Mouse (Mus musculus) left cerebral cortex, postnatal 25 days (tissue): ENCODE results near the gene Tmem107. TPM values are rescaled to one million over a fixed set of nuclear protein-coding genes. Genes with fewer than 3 reads are reported as not detected.

Source experiments
- DNase-seq, 2 experiments: peaks; one replicate each; pipeline ENCODE4 v3.0.0; 2022; ENCODE audit warnings: low spot score in 2 of 2, mixed read lengths in 1 of 2
- intact Hi-C: fragments of 180-260 bp; cut with DNase I; formaldehyde crosslinking; loops from one replicate; pipeline ENCODE4 v1.15.1; 2025
- total RNA-seq, 2 experiments: library from RNA; stranded (reverse); gene quantifications; 2 replicates each; pipeline ENCODE4 v1.2.3; 2021

Tmem107 gene
- total RNA-seq, 2 experiments from 2014 or later: 16.9 to 18.2 TPM

GRCm38 (mm10) chr11:69100639-69101360, 30.2 kb downstream of the Tmem107 start:
- DNase-seq: no peak
- intact Hi-C loops: no loop called here

- no peak for DNase-seq
- intact Hi-C loops: no loop called here
Observed at GRCm38 (mm10) chr11:69101604-69102402, 31.2 kb downstream of the Tmem107 start.

GRCm38 (mm10) chr11:69102403-69102725, 31.8 kb downstream of the Tmem107 start:
- no peak for DNase-seq
- intact Hi-C loops: no loop called here

GRCm38 (mm10) chr11:69103121-69103520, 32.5 kb downstream of the Tmem107 start:
- intact Hi-C loops: no loop called here

GRCm38 (mm10) chr11:69103531-69104435, 33.2 kb downstream of the Tmem107 start:
- intact Hi-C loops: no loop called here
- no peak for DNase-seq

More at GRCm38 (mm10) chr11:69103121-69103520, 32.5 kb downstream of the Tmem107 start:
- DNase-seq: no peak

GRCm38 (mm10) chr11:69104487-69104886, 33.9 kb downstream of the Tmem107 start:
- intact Hi-C loops: no loop called here
- no peak for DNase-seq

GRCm38 (mm10) chr11:69105227-69105626, 34.6 kb downstream of the Tmem107 start:
- intact Hi-C loops: no loop called here
- DNase-seq: no peak

- intact Hi-C loops: no loop called here
- no peak for DNase-seq
Observed at GRCm38 (mm10) chr11:69105796-69106195, 35.2 kb downstream of the Tmem107 start.

- DNase-seq: no peak
- intact Hi-C loops: no loop called here
Observed at GRCm38 (mm10) chr11:69106299-69106698, 35.7 kb downstream of the Tmem107 start.

GRCm38 (mm10) chr11:69106842-69107241, 36.2 kb downstream of the Tmem107 start:
- intact Hi-C loops: no loop called here
- no peak for DNase-seq

GRCm38 (mm10) chr11:69107676-69108075, 37.1 kb downstream of the Tmem107 start:
- no peak for DNase-seq
- intact Hi-C loops: no loop called here

- DNase-seq: no peak
- intact Hi-C loops: no loop called here
Observed at GRCm38 (mm10) chr11:69108223-69108622, 37.6 kb downstream of the Tmem107 start.

- DNase-seq: no peak
- intact Hi-C loops: no loop called here
Observed at GRCm38 (mm10) chr11:69109032-69109900, 38.7 kb downstream of the Tmem107 start.

- intact Hi-C loops: no loop called here
- peak; percentile 88 to 89 for DNase-seq
Observed at GRCm38 (mm10) chr11:69110319-69111046, 39.9 kb downstream of the Tmem107 start.

GRCm38 (mm10) chr11:69111051-69111810, 40.6 kb downstream of the Tmem107 start:
- intact Hi-C loops: no loop called here
- DNase-seq: no peak

GRCm38 (mm10) chr11:69111865-69112264, 41.3 kb downstream of the Tmem107 start:
- intact Hi-C loops: no loop called here
- DNase-seq: peak in 1 of 2 experiments; percentile 75

- DNase-seq: no peak
- intact Hi-C loops: no loop called here
Observed at GRCm38 (mm10) chr11:69114018-69114417, 43.4 kb downstream of the Tmem107 start.

- DNase-seq: no peak
- intact Hi-C loops: no loop called here
Observed at GRCm38 (mm10) chr11:69114621-69115020, 44.0 kb downstream of the Tmem107 start.
